Mouse (Mus musculus) heart, adult 18-20 months (tissue): ENCODE data around the gene Usp8. TPM values are rescaled to one million over a fixed set of nuclear protein-coding genes. Genes with fewer than 3 reads are reported as not detected.

Experiments
- total RNA-seq, 2 experiments: library from RNA; stranded (reverse); gene quantifications; 2 replicates each; pipeline ENCODE4 v1.2.3; 2021

Usp8 gene
- total RNA-seq, 2 experiments from 2014 or later, result 27.3 to 29.9 TPM

Other genes with a start within 250 kb of the Usp8 start
- under 1 TPM; 0.32 to 0.82 TPM for gene Atp8b4, start 206.7 kb upstream of the Usp8 start, total RNA-seq
- gene Slc27a2, start 154.9 kb upstream of the Usp8 start, total RNA-seq, result 1 to 10 TPM in 1 of 2 experiments, under 1 TPM in 1; 0.10 to 3.5 TPM
- gene Hdc, start 88.0 kb upstream of the Usp8 start, total RNA-seq, result 1 to 10 TPM; 1.5 to 2.2 TPM
- gene Gabpb1, start 31.0 kb upstream of the Usp8 start, total RNA-seq, result 10 to 100 TPM in 1 of 2 experiments, 1 to 10 TPM in 1; 8.8 to 10.0 TPM
- gene Usp50, start 76.1 kb downstream of the Usp8 start, total RNA-seq, result not detected
- gene Trpm7, start 168.9 kb downstream of the Usp8 start, total RNA-seq, result 10 to 100 TPM; 22.8 to 27.5 TPM
- 10 to 100 TPM; 50.5 to 58.0 TPM for gene Sppl2a, start 225.9 kb downstream of the Usp8 start, total RNA-seq